Mouse (Mus musculus): ENCODE data around the gene Hic1. TPM values are rescaled to one million over a fixed set of nuclear protein-coding genes. Genes with fewer than 3 reads are reported as not detected.
"Not testable (repeated sequence)": the region's sequence is repeated elsewhere in the genome, so short reads cannot be mapped to it uniquely, and the experiment has no call there.

The Hic1 gene
- polyA plus RNA-seq, 1 experiment from 2014 or later: 39.2 TPM

DNA sequence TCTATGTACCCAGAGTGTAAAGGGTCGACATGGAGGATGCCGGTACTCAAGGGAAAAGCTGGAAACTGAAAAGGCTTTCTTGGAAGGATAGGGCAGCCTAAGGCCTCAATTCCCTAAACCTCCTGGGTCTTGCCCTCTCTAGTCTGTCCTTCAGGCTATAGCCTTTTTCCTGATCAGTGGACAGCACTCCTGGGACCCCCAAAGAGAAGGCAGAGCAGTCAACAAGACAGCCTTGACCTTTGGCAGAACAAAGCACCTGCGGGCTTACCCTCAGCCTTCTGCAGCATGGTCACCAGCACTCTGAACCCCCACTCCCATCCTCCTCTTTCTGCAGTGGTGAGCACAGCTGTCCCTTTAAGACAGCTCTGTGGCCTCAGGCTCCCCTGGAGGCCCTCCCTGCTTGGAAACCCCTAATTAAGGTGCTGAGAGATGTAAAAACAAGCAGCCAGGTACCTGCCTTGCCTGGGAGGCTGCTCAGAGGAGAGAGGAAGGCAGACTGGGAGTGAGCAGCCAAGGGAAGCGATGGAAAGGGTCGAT is 21.7 kb upstream of the Hic1 start, which contains the start of gene Dph1:
Gene Dph1 (minus strand): TSS at position 337 of the 537 bp plus-strand sequence.
- Histone ChIP-seq H3K9me3 (no peaks in the 10 kb centered on the region), H3K27me3 (peaks cover 48% of the 10 kb centered on the region), H3K27ac (no peak within 1 kb of the TSS), H3K4me3 (peak within 1 kb of the TSS; percentile 94), H3K4me1 (peaks cover 45% of the 10 kb centered on the region), H3K9ac (peak within 1 kb of the TSS; percentile 62), H3K4me2 (replicated peaks) (peak within 1 kb of the TSS; percentile 89), H3K36me3 (no peaks in the 10 kb centered on the region)
- no peak for ATAC-seq (ENCODE audit: insufficient number of reproducible peaks, insufficient read depth, low FRiP score, low TSS enrichment)
- 37% methylated on average over 5 of the region's 5 CpGs for WGBS

DNA sequence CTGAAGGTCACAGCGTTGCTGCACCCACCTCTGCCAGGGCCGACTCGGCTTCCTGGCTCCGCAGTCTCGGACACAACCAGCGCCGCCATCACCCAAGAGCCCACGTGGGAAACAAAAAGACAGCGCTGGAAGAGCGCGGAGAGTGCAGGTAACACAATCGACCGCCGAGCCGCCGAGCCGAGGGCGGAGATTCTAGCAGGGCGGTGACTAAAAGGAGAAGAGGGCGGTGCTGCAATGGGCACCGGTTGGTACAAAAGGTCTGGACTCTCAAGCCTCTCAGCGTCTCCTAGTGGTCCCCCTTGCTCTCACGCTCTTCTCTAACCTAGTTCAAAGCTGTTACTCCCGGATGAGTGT is 21.0 kb upstream of the Hic1 start:
- no peaks in the 10 kb centered on the region for H3K9me3 ChIP-seq
- H3K27ac ChIP-seq: no peak overlapping the region
- H3K4me2 ChIP-seq (replicated peaks): peak overlapping the region; percentile 89
- peak overlapping the region; percentile 62 for H3K9ac ChIP-seq
- ATAC-seq (ENCODE audit: insufficient number of reproducible peaks, insufficient read depth, low FRiP score, low TSS enrichment): peak; percentile 48; the same call in 1 of the 2 replicates
- H3K4me1 ChIP-seq: peaks cover 41% of the 10 kb centered on the region
- WGBS: under 1% methylated on average over 23 of the region's 24 CpGs
- H3K36me3 ChIP-seq: no peaks in the 10 kb centered on the region
- peaks cover 42% of the 10 kb centered on the region for H3K27me3 ChIP-seq
- peak overlapping the region; percentile 94 for H3K4me3 ChIP-seq

DNA sequence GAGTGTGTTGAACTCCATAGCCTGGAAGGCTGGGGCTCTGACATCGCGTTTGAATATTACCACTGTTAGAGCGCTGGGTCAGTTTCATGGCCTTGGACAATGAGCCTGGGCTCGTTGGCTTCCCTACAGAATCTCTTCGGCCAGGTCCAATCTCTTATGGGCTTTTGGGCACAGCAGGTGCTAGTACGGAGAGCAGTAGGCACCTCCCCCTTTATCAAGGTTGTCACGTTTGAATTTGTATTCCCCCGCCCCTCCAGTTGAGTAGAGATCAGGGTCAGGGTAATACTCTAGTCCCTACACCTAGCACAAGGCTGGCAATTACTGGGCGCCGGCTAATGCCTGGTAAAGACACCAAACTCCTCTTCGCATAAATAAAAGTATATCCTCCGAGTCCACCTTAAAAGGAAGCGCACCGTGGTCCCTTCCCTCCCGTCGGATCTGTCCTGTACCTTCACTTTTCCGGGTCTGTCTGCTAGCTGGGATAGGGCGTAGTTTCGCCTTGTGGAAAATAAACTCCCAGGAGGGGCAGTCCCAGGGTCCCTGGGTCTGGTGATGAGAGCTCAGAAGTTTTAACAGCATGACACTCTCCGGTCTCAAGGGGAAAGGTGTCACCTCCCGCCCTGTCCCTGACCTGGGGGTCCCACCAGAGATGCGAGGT is 20.5 kb upstream of the Hic1 start:
- peak; percentile 8; the same call in 1 of the 2 replicates for ATAC-seq (ENCODE audit: insufficient number of reproducible peaks, insufficient read depth, low FRiP score, low TSS enrichment)
- H3K27me3 ChIP-seq: peaks cover 37% of the 10 kb centered on the region
- peak overlapping the region; percentile 94 for H3K4me3 ChIP-seq
- under 1% methylated on average over 22 of the region's 22 CpGs for WGBS
- H3K4me1 ChIP-seq: peaks cover 37% of the 10 kb centered on the region
- H3K4me2 ChIP-seq (replicated peaks): peak overlapping the region; percentile 89
- no peak overlapping the region for H3K27ac ChIP-seq
- H3K9me3 ChIP-seq: no peaks in the 10 kb centered on the region
- peak overlapping the region; percentile 62 for H3K9ac ChIP-seq
- H3K36me3 ChIP-seq: no peaks in the 10 kb centered on the region

DNA sequence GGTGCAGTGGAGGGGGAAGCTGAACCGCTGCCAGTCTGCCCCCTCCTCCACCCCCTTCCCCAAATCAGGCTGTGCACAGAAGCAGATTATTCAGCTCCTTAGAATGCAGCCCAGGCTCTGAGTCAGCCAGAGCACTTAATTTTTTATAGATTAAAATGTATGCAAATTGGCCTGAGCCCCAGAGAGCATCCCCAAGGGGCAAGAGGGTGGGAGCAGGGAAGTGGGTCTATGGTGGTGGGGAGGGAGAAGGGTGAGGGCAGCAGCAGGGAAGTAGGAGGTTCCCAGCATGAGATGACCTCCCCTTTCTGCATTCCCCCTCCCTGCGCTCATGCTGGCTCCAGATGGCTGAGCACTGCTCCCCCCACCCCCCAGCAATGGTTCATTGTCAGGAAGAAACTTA is 15.7 kb upstream of the Hic1 start:
- no peaks in the 10 kb centered on the region for H3K9me3 ChIP-seq
- H3K4me2 ChIP-seq (replicated peaks): no peak overlapping the region
- no peaks in the 10 kb centered on the region for H3K27me3 ChIP-seq
- ATAC-seq (ENCODE audit: insufficient number of reproducible peaks, insufficient read depth, low FRiP score, low TSS enrichment): no peak
- H3K27ac ChIP-seq: no peak overlapping the region
- peaks cover 8% of the 10 kb centered on the region for H3K4me1 ChIP-seq
- WGBS: 79% methylated on average over 2 of the region's 2 CpGs
- no peak overlapping the region for H3K4me3 ChIP-seq
- H3K36me3 ChIP-seq: peaks cover 34% of the 10 kb centered on the region
- H3K9ac ChIP-seq: no peak overlapping the region

DNA sequence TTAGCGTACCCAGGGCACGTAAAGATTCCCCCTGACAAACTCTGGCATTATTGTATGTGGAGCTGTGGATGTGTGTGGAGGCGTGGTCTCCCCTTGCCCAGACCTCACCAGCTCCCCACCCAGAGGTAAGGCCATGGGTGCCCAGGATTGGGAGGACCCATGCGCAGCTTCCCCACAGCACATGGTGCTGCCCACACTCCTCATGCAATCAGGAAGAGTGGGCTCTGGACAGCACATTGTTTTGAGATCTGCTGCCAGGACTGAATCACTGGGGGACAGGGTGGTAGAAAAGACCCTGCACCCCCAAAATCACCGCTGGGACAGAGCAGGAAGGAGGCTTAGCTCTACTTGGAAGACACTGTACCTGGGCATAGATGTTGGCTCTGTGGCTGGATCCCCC is 15.3 kb upstream of the Hic1 start:
- Histone ChIP-seq H3K27ac (no peak overlapping the region), H3K36me3 (peaks cover 34% of the 10 kb centered on the region), H3K4me2 (replicated peaks) (no peak overlapping the region), H3K9me3 (no peaks in the 10 kb centered on the region), H3K27me3 (no peaks in the 10 kb centered on the region), H3K4me3 (no peak overlapping the region), H3K4me1 (peaks cover 6% of the 10 kb centered on the region), H3K9ac (no peak overlapping the region)
- 86% methylated on average over 5 of the region's 5 CpGs for WGBS
- no peak for ATAC-seq (ENCODE audit: insufficient number of reproducible peaks, insufficient read depth, low FRiP score, low TSS enrichment)

DNA sequence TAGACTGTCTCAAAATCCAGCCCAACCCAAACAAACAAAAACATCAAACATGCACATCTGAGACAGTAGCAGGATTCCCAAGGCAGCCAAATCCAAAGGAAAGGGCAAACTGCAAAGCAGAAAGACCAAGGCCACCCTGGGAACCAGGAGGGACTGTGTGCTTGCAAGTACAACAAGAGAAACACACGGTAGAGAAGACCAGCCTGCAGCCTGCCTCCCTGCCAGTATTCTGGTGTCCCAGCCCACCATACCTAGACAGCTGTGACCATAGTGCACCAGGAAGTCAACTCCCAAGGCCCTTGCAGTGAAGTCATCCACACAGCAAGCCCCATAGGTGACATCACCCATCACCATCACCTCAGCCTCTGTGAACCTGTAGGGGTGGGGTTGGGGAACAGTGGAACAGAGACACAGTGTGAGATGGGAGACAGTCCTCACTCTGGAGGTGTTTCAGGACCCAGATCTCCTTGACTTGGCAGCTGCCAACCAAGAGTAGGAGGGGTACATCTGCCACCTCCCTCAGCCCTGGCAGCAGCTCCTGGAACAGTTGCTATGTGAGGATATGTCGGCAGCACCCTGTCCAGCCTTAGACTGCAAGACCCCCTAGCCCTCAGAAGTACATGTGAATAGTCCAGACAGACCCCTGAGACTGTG is 14.7 kb upstream of the Hic1 start:
- Histone ChIP-seq H3K27me3 (no peaks in the 10 kb centered on the region), H3K4me1 (peaks cover 6% of the 10 kb centered on the region; the same call in 1 of the 2 replicates), H3K27ac (no peak overlapping the region), H3K4me2 (replicated peaks) (no peak overlapping the region), H3K4me3 (no peak overlapping the region), H3K9ac (no peak overlapping the region), H3K9me3 (no peaks in the 10 kb centered on the region), H3K36me3 (peaks cover 34% of the 10 kb centered on the region)
- WGBS: 71% methylated on average over 2 of the region's 2 CpGs
- ATAC-seq (ENCODE audit: insufficient number of reproducible peaks, insufficient read depth, low FRiP score, low TSS enrichment): no peak

DNA sequence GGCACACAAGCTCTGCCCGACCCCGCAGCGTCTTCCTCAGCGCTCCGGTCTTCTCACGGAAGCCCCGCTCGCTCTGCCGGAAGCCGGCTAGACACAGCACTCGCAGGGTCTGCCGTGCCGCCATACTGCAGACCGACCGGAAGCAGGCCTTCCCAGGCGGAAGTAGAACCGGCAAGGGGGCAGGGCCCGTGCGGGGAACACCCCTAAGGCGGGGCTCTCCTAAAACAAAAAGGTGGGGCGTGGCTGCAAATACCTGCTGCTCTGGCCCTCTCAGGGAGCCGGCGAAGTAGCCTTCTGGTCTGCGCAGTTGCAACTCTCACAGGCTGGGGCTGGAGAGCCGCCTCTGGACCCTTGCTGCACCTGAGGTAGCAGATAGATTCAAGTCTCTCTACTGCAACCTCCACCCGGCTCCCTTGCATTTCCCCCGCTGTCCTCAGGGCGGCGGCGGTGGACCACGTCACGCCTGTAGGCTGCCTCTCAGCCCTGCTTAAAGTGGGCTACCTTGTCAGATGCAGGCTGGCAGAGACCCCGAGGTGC is 9.4 kb upstream of the Hic1 start, which contains the start of gene Ovca2:
Gene Ovca2 (minus strand): TSS at position 164 of the 537 bp plus-strand sequence.
- Histone ChIP-seq H3K36me3 (peaks cover 33% of the 10 kb centered on the region), H3K4me3 (peak within 1 kb of the TSS; percentile 80), H3K27me3 (no peaks in the 10 kb centered on the region), H3K4me1 (peaks cover 21% of the 10 kb centered on the region), H3K9ac (peak within 1 kb of the TSS; percentile 79), H3K4me2 (replicated peaks) (peak within 1 kb of the TSS; percentile 77), H3K9me3 (no peaks in the 10 kb centered on the region), H3K27ac (peak within 1 kb of the TSS; percentile 80)
- WGBS: under 1% methylated on average over 33 of the region's 33 CpGs
- peak; percentile 95 for ATAC-seq (ENCODE audit: insufficient number of reproducible peaks, insufficient read depth, low FRiP score, low TSS enrichment)

DNA sequence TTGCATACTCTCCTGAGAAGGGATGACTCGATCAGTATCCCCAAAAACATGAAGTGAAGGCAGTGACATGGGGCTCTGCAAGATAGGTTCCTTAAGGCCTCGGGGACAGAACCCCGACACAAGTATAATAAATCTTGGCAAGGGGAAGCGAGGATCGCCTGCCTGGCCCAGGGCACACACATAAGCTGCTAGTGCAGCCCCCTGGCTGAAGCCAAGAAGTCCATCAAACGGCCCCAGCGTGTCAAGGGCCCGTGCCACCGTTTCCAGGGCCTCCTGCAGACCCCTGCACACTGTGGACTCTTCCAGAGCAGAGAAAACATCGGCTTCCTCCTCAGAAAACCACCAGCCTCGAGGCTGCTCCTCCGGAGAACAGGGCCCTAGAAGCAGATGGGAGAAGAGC is 8.7 kb upstream of the Hic1 start:
- H3K27me3 ChIP-seq: peaks cover 5% of the 10 kb centered on the region
- H3K9me3 ChIP-seq: no peaks in the 10 kb centered on the region
- peak overlapping the region; percentile 80 for H3K27ac ChIP-seq
- peaks cover 28% of the 10 kb centered on the region for H3K4me1 ChIP-seq
- 53% methylated on average over 12 of the region's 12 CpGs for WGBS
- ATAC-seq (ENCODE audit: insufficient number of reproducible peaks, insufficient read depth, low FRiP score, low TSS enrichment): no peak
- peaks cover 26% of the 10 kb centered on the region for H3K36me3 ChIP-seq
- H3K9ac ChIP-seq: peak overlapping the region; percentile 79
- H3K4me3 ChIP-seq: peak overlapping the region; percentile 80
- H3K4me2 ChIP-seq (replicated peaks): peak overlapping the region; percentile 77

DNA sequence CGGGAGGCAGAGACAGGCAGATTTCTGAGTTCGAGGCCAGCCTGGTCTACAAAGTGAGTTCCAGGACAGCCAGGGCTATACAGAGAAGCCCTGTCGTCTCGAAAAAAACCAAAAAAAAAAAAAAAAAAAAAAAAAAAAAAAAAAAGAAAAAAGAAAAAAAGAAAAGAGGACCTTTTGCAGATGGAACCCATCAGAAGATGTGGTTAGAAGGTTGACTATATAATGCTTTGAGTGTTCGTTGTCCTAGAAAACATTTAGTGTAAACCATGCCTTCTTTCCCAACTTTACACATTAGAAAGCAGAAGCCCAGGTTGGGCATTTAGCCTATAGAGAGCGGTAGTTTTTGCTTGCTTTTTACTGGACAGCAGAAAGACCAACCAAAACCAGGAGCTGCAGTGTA is 5.3 kb upstream of the Hic1 start:
- 71% methylated on average over 6 of the region's 6 CpGs for WGBS

DNA sequence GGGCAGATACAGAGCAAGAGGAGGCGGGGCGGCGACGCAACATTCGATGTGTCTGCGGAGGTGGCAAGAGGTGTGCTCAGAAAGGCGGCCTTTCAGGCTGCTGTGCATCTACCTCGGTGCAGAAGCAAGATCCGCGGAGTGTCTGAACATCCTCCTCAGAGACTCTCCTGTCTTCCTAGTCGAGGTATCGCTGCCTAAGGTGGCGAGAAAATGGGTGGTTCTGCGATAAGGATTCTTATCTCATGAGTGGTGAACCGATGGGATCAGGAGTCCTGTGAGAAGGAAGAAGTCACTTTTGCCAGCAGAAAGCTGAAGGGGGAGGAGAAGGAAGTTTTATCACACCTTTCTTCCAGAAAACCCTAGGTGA is 4.5 kb upstream of the Hic1 start:
- Histone ChIP-seq H3K27me3 (peaks cover 46% of the 10 kb centered on the region), H3K9ac (0 out of 2 replicates have a peak overlapping the region, but pooled peaks have one; percentile 15), H3K4me2 (replicated peaks) (peak overlapping the region; percentile 86), H3K9me3 (no peaks in the 10 kb centered on the region), H3K4me3 (peak overlapping the region; percentile 61), H3K27ac (no peak overlapping the region), H3K36me3 (0 out of 2 replicates have a peak, but pooled peaks cover 8% of the 10 kb centered on the region), H3K4me1 (peaks cover 45% of the 10 kb centered on the region)
- ATAC-seq (ENCODE audit: insufficient number of reproducible peaks, insufficient read depth, low FRiP score, low TSS enrichment): no peak
- WGBS: 3% methylated on average over 15 of the region's 15 CpGs

More for the DNA sequence above, 5.3 kb upstream of the Hic1 start:
- H3K4me3 ChIP-seq; H3K36me3 ChIP-seq; H3K9me3 ChIP-seq; H3K27ac ChIP-seq; H3K4me2 ChIP-seq (replicated peaks); ATAC-seq (ENCODE audit: insufficient number of reproducible peaks, insufficient read depth, low FRiP score, low TSS enrichment); H3K9ac ChIP-seq: not testable (repeated sequence)
- peaks cover 47% of the 10 kb centered on the region for H3K4me1 ChIP-seq
- peaks cover 38% of the 10 kb centered on the region for H3K27me3 ChIP-seq

DNA sequence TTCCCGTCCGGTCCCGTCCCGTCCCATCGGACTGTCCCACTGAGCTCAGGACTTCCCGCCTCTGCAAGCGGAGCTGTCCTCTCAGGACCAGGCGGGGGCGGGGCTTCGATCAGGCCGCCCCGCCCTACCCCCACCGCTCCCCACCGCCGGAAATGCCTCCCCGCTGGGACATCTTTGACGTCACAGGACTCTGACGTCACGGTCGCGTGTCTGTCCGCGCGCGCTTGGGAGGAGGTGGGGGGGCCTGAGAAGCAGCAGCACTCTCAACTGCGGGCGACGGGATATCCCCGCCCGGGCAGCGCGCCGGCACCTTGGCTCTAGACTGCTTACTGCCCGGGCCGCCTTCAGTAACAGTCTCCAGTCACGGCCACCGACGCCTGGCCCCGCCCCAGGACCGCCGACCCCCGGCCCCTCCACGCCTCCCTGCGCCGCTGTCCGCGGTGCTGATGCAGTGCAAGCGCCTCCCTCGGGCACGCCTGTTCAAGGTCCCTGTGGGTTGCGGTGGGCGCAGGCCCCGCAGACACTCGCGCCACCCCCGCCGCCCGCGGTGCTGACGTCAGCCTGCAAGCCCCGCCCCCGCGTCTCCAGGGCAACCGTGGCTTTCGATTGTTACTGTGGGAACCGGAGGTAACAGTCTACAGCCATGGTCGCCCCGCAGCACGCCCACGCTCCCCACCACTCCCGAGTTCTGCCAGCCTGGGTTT is 3.9 kb upstream of the Hic1 start:
- Histone ChIP-seq H3K9ac (peak overlapping the region; percentile 19; the same call in 1 of the 2 replicates), H3K9me3 (no peaks in the 10 kb centered on the region), H3K36me3 (0 out of 2 replicates have a peak, but pooled peaks cover 8% of the 10 kb centered on the region), H3K27ac (no peak overlapping the region), H3K4me1 (peaks cover 50% of the 10 kb centered on the region), H3K27me3 (peaks cover 51% of the 10 kb centered on the region), H3K4me3 (peak overlapping the region; percentile 61), H3K4me2 (replicated peaks) (peak overlapping the region; percentile 86)
- WGBS: 1% methylated on average over 69 of the region's 71 CpGs
- ATAC-seq (ENCODE audit: insufficient number of reproducible peaks, insufficient read depth, low FRiP score, low TSS enrichment): peak; percentile 18; the same call in 1 of the 2 replicates

All from embryonic facial prominence, embryonic 12.5 days (tissue).